Mouse (Mus musculus): ENCODE results near the gene S100a16.

GRCm38 (mm10) chr3:90531713-90532112 lies 5.3 kb upstream of the S100a16 start:
- no peak for TF ChIP-seq CTCF (IDR thresholded peaks at IDR 0.05; ENCODE audit: low read depth)
- no peak for TF ChIP-seq EP300 (IDR thresholded peaks at IDR 0.05; ENCODE audit: low read depth)
